Mouse (Mus musculus) brain, embryonic 18.5 days (tissue): Measurements from ENCODE around the gene Epn2.

Experiments used
- DNase-seq: peaks from one replicate; pipeline ENCODE4 v3.0.0-alpha.2; 2012; ENCODE audit warnings: low read depth, low spot score

The Epn2 gene

GRCm38 (mm10) chr11:61578983-61579877 lies at the start of gene Epn2:
Epn2 (minus strand) TSS chr11:61579687.
- DNase-seq, result peak; percentile 26

DNA sequence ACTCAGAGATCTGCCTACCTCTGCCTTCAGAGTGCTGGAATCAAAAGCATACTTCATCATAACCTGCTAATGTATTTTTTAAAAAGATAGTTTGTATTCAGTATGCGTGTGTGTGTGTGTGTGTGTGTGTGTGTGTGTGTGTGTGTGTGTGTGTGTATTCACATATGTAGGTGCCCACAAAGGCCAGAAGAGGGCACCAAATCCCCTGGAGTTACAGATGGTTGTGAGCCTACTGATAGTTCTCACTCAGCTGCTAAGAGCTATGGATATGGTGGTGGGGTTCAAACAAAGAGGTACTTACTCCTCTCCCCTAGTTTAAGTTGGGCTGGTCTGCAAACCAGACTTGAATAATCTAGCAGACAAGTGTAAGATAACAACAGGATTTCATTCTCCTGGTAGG lies 47.0 kb upstream of the Epn2 start:
- no peak for DNase-seq

- peak; percentile 52 for DNase-seq
Measured at GRCm38 (mm10) chr11:61625136-61625535, 45.6 kb upstream of the Epn2 start.

- no peak for DNase-seq
Measured at GRCm38 (mm10) chr11:61620762-61621161, 41.3 kb upstream of the Epn2 start.

- peak; percentile 45 for DNase-seq
Measured at GRCm38 (mm10) chr11:61620254-61620670, 40.8 kb upstream of the Epn2 start.

- peak; percentile 12 for DNase-seq
Measured at GRCm38 (mm10) chr11:61619791-61620241, 40.3 kb upstream of the Epn2 start.

DNA sequence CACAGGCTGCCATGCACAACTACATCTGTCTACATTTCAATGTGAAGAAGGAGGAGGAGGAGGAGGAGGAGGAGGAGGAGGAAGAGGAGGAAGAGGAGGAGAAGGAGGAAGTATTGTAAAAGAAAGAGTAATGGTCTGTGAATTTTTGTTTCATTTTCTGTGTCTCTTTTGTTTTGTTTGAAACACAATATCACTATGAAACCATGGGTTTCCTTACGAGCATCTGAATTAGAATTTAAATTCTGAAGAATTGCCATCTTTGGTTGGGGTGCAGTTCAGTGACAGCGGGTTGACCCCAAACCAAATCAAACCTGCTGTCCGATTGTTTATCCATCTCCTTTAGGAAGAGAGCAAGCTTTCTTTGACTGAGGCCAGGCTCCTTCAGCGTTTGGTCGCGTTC lies 39.9 kb upstream of the Epn2 start:
- DNase-seq, result no peak

DNA sequence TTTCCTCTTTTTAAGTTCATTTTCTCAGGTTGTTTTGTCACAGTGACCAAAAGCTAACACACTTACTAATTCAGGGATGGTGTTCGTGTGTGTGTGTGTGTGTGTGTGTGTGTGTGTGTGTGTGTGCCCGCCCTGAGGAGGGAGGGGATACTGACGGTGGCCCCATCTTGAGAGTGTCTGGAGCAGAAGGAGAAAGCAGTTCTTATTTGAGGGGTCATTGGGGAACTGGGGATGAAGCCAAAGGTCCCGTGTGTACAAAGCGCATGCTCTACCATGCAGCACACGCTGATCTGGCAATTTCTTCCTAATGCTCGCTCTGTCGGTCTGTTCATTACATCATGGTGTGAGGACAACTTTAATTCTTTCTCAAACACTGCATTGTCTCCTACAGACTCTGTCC lies 39.1 kb upstream of the Epn2 start:
- DNase-seq, result no peak

DNA sequence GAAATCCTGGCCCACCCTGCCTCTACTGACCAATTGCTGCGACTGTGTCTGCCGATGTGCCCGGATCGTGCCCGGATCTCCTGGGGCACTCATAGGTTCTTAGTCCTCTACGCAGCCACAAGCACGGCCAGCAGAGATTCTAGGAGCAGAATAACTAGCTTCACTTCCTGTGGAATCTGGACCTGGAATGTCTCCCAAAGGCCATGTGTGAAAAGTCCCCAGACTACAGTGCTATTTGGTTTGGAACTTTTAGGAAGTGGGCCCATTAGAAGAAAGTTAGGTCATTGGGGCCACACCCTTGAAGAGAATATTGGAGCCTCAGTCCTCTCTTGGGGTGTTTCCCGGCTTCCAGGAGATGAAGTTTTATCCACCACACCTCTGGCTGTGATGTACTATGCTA lies 38.6 kb upstream of the Epn2 start:
- DNase-seq, result no peak

DNA sequence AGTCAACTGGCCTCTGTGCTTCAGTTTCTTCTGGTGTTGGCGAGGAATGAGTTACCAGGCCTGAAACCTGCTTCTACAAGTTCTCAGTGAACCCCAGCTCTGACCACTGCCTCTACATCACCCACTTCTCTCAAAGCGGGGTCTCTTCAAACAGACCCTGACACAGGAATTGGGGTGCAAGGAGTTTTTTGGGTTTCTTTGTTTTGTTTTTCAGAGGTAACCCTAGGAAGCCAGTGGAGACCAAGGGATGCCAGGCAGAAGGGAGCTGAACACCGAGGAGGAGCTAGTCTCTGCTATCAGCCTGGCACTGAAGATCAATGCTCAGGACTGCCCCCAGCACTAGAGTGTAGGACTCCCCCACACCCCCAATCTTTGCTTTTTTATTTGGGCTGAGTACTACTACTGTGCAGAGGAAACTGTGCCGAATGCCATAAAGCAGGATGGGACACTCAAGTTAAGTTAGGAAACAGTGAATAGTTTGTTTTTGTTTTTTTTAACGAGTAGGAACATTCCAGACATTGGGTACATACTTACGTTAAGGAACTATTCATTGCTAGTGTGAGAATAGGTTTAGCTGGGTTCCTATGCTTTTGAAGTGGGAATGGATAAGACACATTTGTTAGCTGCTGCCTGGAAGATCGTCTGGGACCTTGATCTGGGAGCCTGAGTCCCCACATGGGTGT lies 37.9 kb upstream of the Epn2 start:
- no peak for DNase-seq

GRCm38 (mm10) chr11:61616523-61617292 lies 37.2 kb upstream of the Epn2 start:
- DNase-seq, result no peak

GRCm38 (mm10) chr11:61615686-61616522 lies 36.4 kb upstream of the Epn2 start:
- DNase-seq, result no peak

GRCm38 (mm10) chr11:61614401-61614800 lies 34.9 kb upstream of the Epn2 start:
- DNase-seq, result no peak

DNA sequence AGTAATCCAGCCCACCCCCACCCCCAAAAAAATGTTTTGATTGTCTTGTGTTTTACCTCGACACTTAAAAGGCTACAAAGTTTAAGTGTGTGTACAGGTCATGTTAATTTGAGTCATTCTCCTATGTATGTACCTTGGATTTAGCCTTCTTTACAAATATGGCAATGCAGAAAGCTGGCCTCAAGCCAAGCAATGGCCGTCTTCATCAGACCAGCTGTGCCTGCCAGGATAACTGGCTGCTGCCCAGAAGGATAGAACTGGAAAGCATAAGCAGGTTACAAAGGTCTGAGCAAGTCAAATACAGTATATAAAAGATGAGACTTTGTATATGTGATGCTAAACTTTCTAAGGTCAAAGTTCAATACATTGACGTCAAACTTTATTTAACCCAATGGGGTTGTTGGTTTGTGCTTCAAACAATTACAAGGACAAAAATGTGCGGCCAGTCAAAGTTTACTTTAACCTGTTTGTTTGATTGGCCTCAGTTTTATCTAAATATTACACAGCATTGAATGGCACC lies 32.7 kb upstream of the Epn2 start:
- no peak for DNase-seq

DNA sequence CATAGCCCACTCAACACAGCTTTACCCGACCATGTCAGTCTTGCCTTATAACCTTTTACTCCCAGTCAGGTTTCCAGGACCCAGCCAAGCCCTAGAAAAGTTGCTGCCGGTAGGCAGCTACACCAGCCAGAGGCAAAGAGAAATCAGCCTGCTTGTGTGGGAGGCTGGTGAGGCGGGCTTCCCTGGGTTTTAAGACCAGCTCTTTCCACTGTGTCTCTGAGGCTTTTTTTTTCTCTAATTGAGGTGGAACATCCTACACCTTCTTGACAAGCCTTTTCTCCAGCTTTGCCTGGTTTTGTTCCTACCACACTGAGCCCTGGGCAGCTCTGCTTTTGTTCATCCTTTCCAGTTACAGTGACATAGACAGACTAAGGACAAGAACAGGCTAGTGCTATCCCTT lies 31.7 kb upstream of the Epn2 start:
- no peak for DNase-seq

DNA sequence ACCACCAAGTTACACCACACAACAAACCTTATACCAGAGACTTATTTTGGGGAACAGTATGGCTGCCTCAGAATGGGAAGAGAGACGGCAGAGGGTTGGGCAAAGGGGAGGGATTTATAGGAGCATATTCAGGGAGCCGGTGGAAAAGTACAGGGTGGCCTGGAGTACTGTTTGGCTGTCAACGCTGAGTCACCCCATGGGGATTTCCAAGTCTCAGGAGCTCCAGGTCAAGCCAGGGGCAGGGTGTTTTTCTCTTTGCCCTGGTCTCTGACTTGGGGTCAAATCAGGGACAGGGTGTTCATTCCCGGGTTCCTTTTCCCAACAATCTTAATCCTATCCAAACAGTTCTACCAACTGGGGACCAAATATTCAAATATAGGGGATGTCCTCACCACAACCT lies 28.6 kb upstream of the Epn2 start:
- DNase-seq, result no peak

DNA sequence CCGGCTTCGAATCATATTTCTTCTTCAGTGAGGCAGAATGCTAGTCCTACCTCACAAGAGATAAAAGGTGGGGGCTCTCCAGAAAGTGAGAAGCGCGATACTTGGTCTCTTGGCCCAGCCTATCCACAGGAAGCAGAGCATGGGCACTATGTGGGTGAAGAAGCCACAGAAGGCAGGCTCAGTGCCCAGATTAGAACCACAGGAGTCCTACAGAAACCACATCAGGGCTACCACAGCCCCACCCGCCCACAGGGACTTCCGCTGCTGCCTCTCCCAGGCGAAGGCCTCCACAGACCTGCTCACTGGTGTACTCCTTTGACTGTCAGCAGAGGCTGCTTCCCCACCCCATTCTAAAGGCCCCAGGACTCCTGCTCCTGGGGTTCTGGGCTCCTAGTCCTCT lies 23.2 kb upstream of the Epn2 start:
- no peak for DNase-seq

GRCm38 (mm10) chr11:61601465-61601864 lies 22.0 kb upstream of the Epn2 start:
- no peak for DNase-seq

DNA sequence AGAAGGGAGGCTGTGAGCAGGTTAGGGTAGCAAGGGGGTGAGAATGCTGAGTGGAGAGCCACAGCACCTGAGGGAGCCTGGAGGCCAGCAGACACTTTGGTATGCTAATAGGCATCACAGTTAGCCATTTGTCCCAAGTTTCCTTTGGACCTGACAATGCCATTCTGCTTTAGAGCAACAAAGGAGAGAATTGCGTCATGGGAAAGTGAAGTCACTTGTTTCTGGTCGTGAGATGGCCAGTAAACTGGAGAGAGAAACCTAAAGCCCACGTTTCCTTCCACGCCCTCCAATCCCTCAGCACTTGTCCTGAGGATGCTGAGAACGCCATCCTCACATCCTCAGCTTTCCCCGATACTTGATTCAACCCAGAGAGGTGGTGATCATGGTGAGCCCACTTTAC lies 18.9 kb upstream of the Epn2 start:
- no peak for DNase-seq

- no peak for DNase-seq
Measured at GRCm38 (mm10) chr11:61597471-61597870, 18.0 kb upstream of the Epn2 start.

GRCm38 (mm10) chr11:61593069-61593468 lies 13.6 kb upstream of the Epn2 start:
- DNase-seq, result no peak
